Mouse (Mus musculus) kidney, embryonic 16.5 days (tissue): ENCODE measurements at regions not wholly inside any gene's neighbourhood (a gene's known extent, or its start where the extent isn't known, plus 50 kb on each side); places are given as distances from the start of the nearest gene placed in this dataset.

ENCODE experiments used
- ATAC-seq: fragments of 200-750 bp; cut with Nextera tagmentation; 2 replicates; pipeline ENCODE4 v1.8.0; 2017; ENCODE audit warnings: moderate TSS enrichment; ENCODE audit not compliant: low FRiP score, low TSS enrichment
- H3K27ac ChIP-seq: fragments of 300-500 bp; sonication (generic); 2 replicates; pipeline ENCODE4 v1.5.1; 2014; ENCODE audit warnings: low read length
- H3K27me3 ChIP-seq: fragments of 300-500 bp; sonication (generic); 2 replicates; pipeline ENCODE4 v1.6.1; 2014; ENCODE audit warnings: low read length, control low read depth, mixed read lengths; ENCODE audit not compliant: insufficient read depth
- H3K36me3 ChIP-seq: fragments of 300-500 bp; sonication (generic); 2 replicates; pipeline ENCODE4 v1.6.1; 2014; ENCODE audit warnings: low read length, control low read depth, mixed read lengths; ENCODE audit not compliant: insufficient read depth
- H3K4me1 ChIP-seq: fragments of 300-500 bp; sonication (generic); 2 replicates; pipeline ENCODE4 v1.6.1; 2014; ENCODE audit warnings: low read length, control low read depth, mixed read lengths; ENCODE audit not compliant: insufficient read depth
- H3K4me2 ChIP-seq: fragments of 300-500 bp; sonication (generic); replicated peaks from 2 replicates; pipeline ENCODE4 v1.6.1; 2014; ENCODE audit warnings: low read depth, low read length
- H3K4me3 ChIP-seq: fragments of 300-500 bp; sonication (generic); 2 replicates; pipeline ENCODE4 v1.5.1; 2014; ENCODE audit warnings: mild to moderate bottlenecking, low read length
- H3K9ac ChIP-seq: fragments of 300-500 bp; sonication (generic); replicated peaks from 2 replicates; pipeline ENCODE4 v1.6.1; 2014; ENCODE audit warnings: low read length
- H3K9me3 ChIP-seq: fragments of 300-500 bp; sonication (generic); 2 replicates; pipeline ENCODE4 v1.6.1; 2016; ENCODE audit warnings: low read length, control low read depth
- WGBS: fragments of 180-500 bp; shearing (Covaris S2); extraction: QIAGEN DNeasy Blood & Tissue Kit; methylation state at CpG from one replicate; pipeline ENCODE4 v1.1.7; 2014; 5-methylcytosine and 5-hydroxymethylcytosine counted together

DNA sequence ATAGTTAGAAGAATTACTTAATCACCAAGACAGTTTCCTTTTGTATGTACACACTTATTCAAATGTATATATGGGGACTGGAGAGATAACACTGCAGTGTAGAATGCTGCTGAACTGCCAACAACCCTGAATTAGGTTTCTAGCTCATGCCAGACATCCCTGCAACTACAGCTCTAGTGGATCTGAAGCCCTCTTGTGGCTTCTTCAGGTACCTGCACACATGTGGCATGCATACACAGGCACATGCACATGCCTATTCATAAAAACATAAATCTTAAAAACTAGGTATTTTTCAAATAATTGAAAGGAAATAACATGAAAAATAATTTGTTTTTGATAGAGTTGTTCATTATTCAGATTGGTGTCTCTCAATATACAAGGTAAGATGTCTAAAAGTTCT, 445.1 kb upstream of the Cited2 start:
- no peak overlapping the region for H3K4me3 ChIP-seq
- H3K4me2 ChIP-seq: no peak overlapping the region
- H3K4me1 ChIP-seq: no peaks in the 10 kb centered on the region
- peaks cover 5% of the 10 kb centered on the region; the same call in 1 of the 2 replicates for H3K9me3 ChIP-seq
- no peak overlapping the region for H3K9ac ChIP-seq
- H3K27me3 ChIP-seq: no peaks in the 10 kb centered on the region
- no peaks in the 10 kb centered on the region for H3K36me3 ChIP-seq
- ATAC-seq: no peak
- no peak overlapping the region for H3K27ac ChIP-seq

DNA sequence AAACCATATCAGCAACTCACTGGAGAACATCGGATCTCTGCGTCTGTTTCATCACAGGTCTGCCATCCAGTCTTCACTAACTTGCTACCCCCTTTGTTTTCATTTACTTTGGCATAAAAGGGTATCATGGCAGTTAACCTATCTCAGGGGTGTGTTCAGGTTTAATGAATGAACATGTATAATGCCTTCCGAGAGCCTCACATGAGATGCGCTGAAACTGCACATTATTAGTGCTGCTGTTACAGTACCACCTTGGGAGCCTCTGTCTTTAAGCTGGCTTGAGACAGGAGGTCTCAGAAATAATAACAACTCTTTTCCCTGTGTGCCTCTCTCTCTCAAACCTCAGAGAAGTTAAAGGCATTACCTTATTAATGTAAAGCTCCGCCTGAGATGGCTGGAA, 438.2 kb upstream of the Cited2 start:
- WGBS: 86% methylated on average over 5 of the region's 5 CpGs
- ATAC-seq: no peak
- no peaks in the 10 kb centered on the region for H3K27me3 ChIP-seq
- no peaks in the 10 kb centered on the region; the same call in 1 of the 2 replicates for H3K9me3 ChIP-seq
- no peak overlapping the region for H3K27ac ChIP-seq
- no peaks in the 10 kb centered on the region for H3K36me3 ChIP-seq
- no peak overlapping the region for H3K4me2 ChIP-seq
- H3K4me1 ChIP-seq: peaks cover 3% of the 10 kb centered on the region; the same call in 1 of the 2 replicates
- H3K4me3 ChIP-seq: no peak overlapping the region
- H3K9ac ChIP-seq: no peak overlapping the region

DNA sequence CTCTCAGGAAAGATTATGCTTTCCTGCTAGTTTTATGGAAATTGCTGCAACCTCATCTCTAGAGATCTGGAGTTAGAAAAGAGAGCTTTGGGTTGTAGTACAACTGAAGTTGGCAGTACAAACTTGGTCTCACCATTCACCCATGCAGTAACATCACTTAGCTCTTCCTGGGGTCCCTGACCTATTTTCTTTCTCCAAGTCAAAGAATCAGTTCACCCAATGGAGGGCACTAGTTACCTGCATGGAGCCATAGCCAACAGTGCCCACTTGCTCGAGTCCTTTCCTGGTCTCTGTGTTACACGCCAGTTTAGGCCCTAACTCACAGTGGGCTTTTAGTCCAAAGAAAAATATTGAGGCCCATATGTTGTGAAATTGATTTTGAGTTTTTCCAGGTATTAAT, 435.9 kb upstream of the Cited2 start:
- 87% methylated on average over 2 of the region's 2 CpGs for WGBS
- H3K4me3 ChIP-seq: no peak overlapping the region
- H3K9me3 ChIP-seq: no peaks in the 10 kb centered on the region
- no peaks in the 10 kb centered on the region for H3K36me3 ChIP-seq
- no peak overlapping the region for H3K9ac ChIP-seq
- H3K4me2 ChIP-seq: no peak overlapping the region
- no peaks in the 10 kb centered on the region for H3K27me3 ChIP-seq
- no peak for ATAC-seq
- peaks cover 3% of the 10 kb centered on the region; the same call in 1 of the 2 replicates for H3K4me1 ChIP-seq
- H3K27ac ChIP-seq: no peak overlapping the region

DNA sequence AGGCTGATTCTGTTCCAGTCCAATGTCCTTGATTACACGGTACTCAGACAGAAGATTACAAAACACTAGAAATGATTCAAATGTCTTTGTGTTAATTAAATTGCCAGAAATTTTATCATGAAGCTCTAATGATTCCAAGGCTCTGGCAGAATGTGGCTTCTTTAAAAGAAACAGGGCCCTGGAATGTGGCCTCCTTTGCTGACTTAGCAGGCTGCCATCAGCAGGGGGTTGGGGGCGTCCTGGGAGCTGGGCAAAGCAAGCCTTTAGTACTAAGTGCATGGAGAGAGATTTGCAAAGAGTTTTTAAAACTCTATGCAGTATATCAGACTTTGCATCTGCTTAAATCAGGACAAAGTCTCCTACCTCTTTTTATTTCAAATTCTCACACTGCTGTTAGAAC, 434.8 kb upstream of the Cited2 start:
- no peaks in the 10 kb centered on the region for H3K36me3 ChIP-seq
- no peak for ATAC-seq
- H3K9ac ChIP-seq: no peak overlapping the region
- no peaks in the 10 kb centered on the region for H3K9me3 ChIP-seq
- H3K27me3 ChIP-seq: no peaks in the 10 kb centered on the region
- WGBS: 56% methylated on average over 2 of the region's 2 CpGs
- no peak overlapping the region for H3K4me3 ChIP-seq
- H3K27ac ChIP-seq: no peak overlapping the region
- H3K4me2 ChIP-seq: no peak overlapping the region
- peaks cover 3% of the 10 kb centered on the region; the same call in 1 of the 2 replicates for H3K4me1 ChIP-seq

DNA sequence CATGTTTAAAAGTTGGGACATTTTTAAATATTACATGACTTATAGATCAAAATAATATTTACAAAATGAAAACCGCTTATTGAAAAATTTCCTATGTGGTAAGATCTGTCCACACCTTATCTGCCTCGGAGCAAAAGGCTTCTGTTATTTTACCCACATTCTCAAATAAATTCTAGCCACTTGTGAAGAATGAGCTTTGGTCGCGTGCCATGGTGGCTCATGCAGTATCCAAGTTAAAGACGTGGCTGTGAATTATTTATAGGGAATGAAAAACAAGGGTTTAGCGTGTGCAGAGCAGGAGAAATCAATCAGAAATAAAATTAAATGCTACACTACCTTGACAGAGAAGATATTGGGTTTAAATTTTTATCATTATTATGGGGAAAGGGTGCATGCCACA, 430.7 kb upstream of the Cited2 start:
- Histone ChIP-seq H3K27me3 (no peaks in the 10 kb centered on the region), H3K4me3 (no peak overlapping the region), H3K27ac (no peak overlapping the region), H3K36me3 (no peaks in the 10 kb centered on the region), H3K4me2 (no peak overlapping the region), H3K4me1 (peaks cover 3% of the 10 kb centered on the region; the same call in 1 of the 2 replicates), H3K9ac (no peak overlapping the region), H3K9me3 (0 out of 2 replicates have a peak, but pooled peaks cover 2% of the 10 kb centered on the region)
- ATAC-seq: no peak
- 69% methylated on average over 6 of the region's 6 CpGs for WGBS

DNA sequence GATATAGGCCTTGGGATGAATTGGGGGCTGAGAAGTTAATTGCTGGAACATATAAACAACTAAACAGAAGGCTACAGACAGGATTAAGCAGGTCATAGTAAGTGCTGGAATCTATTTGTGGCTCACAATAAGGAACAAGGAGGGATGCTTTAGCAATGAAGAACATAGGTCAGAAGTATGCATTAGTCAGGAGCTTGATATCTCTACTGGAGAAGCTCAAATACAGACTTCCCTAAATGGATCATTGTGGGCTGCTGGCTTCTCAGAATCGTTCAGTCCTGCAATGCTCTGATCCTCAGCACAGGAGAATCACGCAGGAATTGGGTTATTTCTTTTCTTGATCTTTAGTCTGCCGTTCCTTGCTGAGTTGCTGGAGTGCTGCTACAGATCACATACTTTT, 428.6 kb upstream of the Cited2 start:
- 79% methylated on average over 3 of the region's 3 CpGs for WGBS
- Histone ChIP-seq H3K27ac (no peak overlapping the region), H3K36me3 (no peaks in the 10 kb centered on the region), H3K9ac (no peak overlapping the region), H3K9me3 (0 out of 2 replicates have a peak, but pooled peaks cover 2% of the 10 kb centered on the region), H3K4me2 (no peak overlapping the region), H3K4me1 (peaks cover 7% of the 10 kb centered on the region; the same call in 1 of the 2 replicates), H3K27me3 (no peaks in the 10 kb centered on the region), H3K4me3 (no peak overlapping the region)
- ATAC-seq: no peak

DNA sequence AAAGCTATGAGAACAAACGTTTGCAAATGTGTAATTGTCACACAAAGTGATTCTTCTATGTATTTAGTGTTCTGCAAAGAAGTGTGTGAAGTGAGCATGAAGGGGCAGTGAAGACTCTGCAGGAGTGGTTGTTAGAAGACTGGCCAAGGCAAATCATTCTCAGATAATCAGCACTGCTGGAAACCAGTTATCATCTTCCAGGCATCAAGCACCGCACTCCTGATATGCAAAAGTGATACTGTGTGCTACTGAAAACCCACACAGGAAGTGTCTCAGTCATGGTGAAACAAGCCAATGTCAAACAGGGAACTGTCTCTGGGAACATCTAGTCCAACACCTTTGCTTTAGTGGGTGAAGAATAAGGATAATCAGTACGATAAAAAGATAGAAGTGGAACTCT, 427.9 kb upstream of the Cited2 start:
- Histone ChIP-seq H3K9me3 (0 out of 2 replicates have a peak, but pooled peaks cover 2% of the 10 kb centered on the region), H3K27me3 (no peaks in the 10 kb centered on the region), H3K4me2 (no peak overlapping the region), H3K36me3 (no peaks in the 10 kb centered on the region), H3K9ac (no peak overlapping the region), H3K4me3 (no peak overlapping the region), H3K27ac (no peak overlapping the region), H3K4me1 (peaks cover 7% of the 10 kb centered on the region; the same call in 1 of the 2 replicates)
- 85% methylated on average over 3 of the region's 3 CpGs for WGBS
- ATAC-seq: no peak

DNA sequence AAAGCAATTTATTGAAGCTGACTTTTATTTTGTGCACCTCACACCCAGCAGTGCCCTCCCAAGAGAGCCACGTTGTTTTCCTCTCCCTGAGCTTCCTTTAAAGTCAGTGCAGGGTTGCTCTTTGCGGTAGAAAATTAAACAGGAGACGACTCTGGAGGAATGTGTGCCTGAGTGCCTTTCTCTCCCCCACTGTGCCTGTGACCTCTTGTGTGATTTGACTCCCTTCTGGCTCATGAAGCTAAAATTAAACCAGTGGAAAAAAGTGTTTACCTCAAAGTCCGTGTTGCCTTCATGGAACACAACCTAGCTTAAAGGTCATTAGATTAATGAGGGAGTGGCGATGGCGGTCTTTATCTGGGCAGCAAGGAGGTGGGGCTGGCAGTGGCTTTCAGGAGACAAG, 423.4 kb upstream of the Cited2 start:
- Histone ChIP-seq H3K9me3 (0 out of 2 replicates have a peak, but pooled peaks cover 2% of the 10 kb centered on the region), H3K4me2 (no peak overlapping the region), H3K9ac (no peak overlapping the region), H3K27me3 (no peaks in the 10 kb centered on the region), H3K4me3 (no peak overlapping the region), H3K4me1 (peaks cover 11% of the 10 kb centered on the region; the same call in 1 of the 2 replicates), H3K27ac (peak overlapping the region; percentile 64), H3K36me3 (no peaks in the 10 kb centered on the region)
- peak; percentile 97 for ATAC-seq
- WGBS: 16% methylated on average over 6 of the region's 6 CpGs

DNA sequence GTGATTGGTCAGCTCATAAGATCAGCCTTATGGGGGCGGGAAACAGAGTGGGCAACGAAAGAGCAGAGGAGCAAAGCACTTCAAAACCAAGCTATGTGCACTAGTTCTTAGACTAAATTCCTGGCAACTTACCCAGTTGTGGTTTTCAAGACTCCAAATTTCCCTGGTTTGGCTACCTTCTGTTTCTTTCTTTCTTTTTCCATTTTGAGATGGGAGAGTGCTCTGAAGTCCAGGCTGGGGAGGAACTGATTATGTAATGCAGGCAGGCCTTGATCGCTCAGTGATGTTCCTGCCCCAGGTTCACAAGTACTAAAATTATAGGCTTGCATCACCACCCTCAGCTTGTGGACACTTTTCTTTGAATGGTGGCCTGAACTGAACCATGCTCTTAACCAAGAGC, 396.3 kb upstream of the Cited2 start:
- Histone ChIP-seq H3K4me1 (peaks cover 10% of the 10 kb centered on the region), H3K27ac (no peak overlapping the region), H3K9me3 (no peaks in the 10 kb centered on the region), H3K27me3 (no peaks in the 10 kb centered on the region), H3K4me2 (no peak overlapping the region), H3K4me3 (no peak overlapping the region), H3K9ac (no peak overlapping the region), H3K36me3 (no peaks in the 10 kb centered on the region)
- no peak for ATAC-seq
- WGBS: 94% methylated on average over 3 of the region's 3 CpGs

DNA sequence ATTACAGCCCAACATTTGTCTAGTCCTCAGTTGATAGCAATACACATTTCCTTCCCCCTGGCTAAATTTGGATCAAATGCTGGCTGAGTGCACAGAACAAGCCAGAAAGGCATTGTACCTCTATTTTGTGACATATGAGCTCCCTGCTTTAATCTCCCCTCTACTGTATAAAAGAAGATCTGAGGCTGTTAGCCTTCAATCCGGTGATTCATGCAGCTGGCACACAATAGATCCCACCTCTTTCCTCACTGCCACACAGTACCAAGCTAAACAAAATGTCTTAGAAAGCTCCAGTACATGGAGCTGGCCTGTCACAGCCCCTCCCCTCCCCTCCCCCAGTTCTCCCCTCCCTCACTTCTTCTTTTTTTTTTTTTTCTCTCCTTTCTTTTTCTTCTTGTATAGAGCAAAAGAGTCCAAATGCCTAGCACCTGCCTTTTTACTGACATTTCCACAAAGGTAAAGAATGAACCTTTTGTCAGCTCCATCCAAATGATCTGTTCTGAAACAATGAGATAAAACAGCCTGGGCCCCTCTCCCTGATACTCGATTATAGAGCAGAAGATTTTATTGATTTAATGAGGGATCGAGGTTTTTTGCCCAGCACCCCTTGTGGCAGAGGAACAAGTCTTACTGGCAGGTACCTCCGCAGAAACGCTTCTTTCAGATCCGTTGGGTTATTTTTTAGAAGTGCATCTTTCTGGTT, 392.0 kb upstream of the Cited2 start:
- Histone ChIP-seq H3K9ac (peak overlapping the region; percentile 60), H3K27ac (no peak overlapping the region), H3K27me3 (no peaks in the 10 kb centered on the region), H3K9me3 (no peaks in the 10 kb centered on the region), H3K4me3 (peak overlapping the region; percentile 39), H3K4me2 (peak overlapping the region; percentile 55), H3K36me3 (no peaks in the 10 kb centered on the region), H3K4me1 (peaks cover 25% of the 10 kb centered on the region)
- WGBS: 8% methylated on average over 6 of the region's 6 CpGs
- ATAC-seq: 0 out of 2 replicates have a peak, but pooled peaks have one; percentile 35
